Mouse (Mus musculus): ENCODE measurements around the gene Acy3. TPM values are rescaled to one million over a fixed set of nuclear protein-coding genes. Genes with fewer than 3 reads are reported as not detected.

Gene Acy3
- total RNA-seq, 2 experiments from 2014 or later: 3.3 to 4.1 TPM

GRCm38 (mm10) chr19:3983527-3984200, 2.7 kb upstream of the Acy3 start:
- intact Hi-C loops (cut with DNase I): loop anchor here (5.0 to 10.0 kb wide), 2 partner anchors 189 to 256 kb away; no protein-coding TSS in a partner anchor
- no peak for DNase-seq (ENCODE audit: extremely low spot score in 1 of 2, low spot score in 2 of 2)
- no peak for TF ChIP-seq CTCF (IDR thresholded peaks at IDR 0.05)
- Histone ChIP-seq H3K4me3 (no peak overlapping the region), H3K27ac (peak overlapping the region; percentile 47)

- no peak for DNase-seq (ENCODE audit: extremely low spot score in 1 of 2, low spot score in 2 of 2)
- TF ChIP-seq CTCF (IDR thresholded peaks at IDR 0.05): no peak
- no peak overlapping the region for H3K27ac ChIP-seq
- intact Hi-C loops (cut with DNase I): loop anchor here (10.0 kb wide), 1 partner anchor 190 kb away; no protein-coding TSS in a partner anchor
- no peak overlapping the region for H3K4me3 ChIP-seq
Observed at GRCm38 (mm10) chr19:3985261-3985681, 1.1 kb upstream of the Acy3 start.

GRCm38 (mm10) chr19:3988066-3988465, 1.7 kb downstream of the Acy3 start:
- H3K4me3 ChIP-seq: no peak overlapping the region
- no peak for DNase-seq (ENCODE audit: extremely low spot score in 1 of 2, low spot score in 2 of 2)
- intact Hi-C loops (cut with DNase I): loop anchor here (10.0 kb wide), 1 partner anchor 193 kb away; no protein-coding TSS in a partner anchor
- no peak overlapping the region for H3K27ac ChIP-seq
- no peak for TF ChIP-seq CTCF (IDR thresholded peaks at IDR 0.05)

- Histone ChIP-seq H3K4me3 (no peak overlapping the region), H3K27ac (no peak overlapping the region)
- no peak; the same call in 1 of the 2 replicates for TF ChIP-seq CTCF (IDR thresholded peaks at IDR 0.05)
- intact Hi-C loops (cut with DNase I): loop anchor here (10.0 kb wide), 1 partner anchor 194 kb away; no protein-coding TSS in a partner anchor
- DNase-seq (ENCODE audit: extremely low spot score in 1 of 2, low spot score in 2 of 2): no peak
Observed at GRCm38 (mm10) chr19:3988750-3989149, 2.4 kb downstream of the Acy3 start.

GRCm38 (mm10) chr19:3990804-3991203, 4.4 kb downstream of the Acy3 start:
- no peak overlapping the region for H3K4me3 ChIP-seq
- H3K27ac ChIP-seq: no peak overlapping the region
- no peak for DNase-seq (ENCODE audit: extremely low spot score in 1 of 2, low spot score in 2 of 2)
- intact Hi-C loops (cut with DNase I): no loop called here
- no peak for TF ChIP-seq CTCF (IDR thresholded peaks at IDR 0.05)

- no peak for TF ChIP-seq CTCF (IDR thresholded peaks at IDR 0.05)
- no peak overlapping the region for H3K4me3 ChIP-seq
- DNase-seq (ENCODE audit: extremely low spot score in 1 of 2, low spot score in 2 of 2): no peak
- H3K27ac ChIP-seq: no peak overlapping the region
- intact Hi-C loops (cut with DNase I): no loop called here
Observed at GRCm38 (mm10) chr19:3991562-3991961, 5.2 kb downstream of the Acy3 start.

GRCm38 (mm10) chr19:3991966-3992365, 5.6 kb downstream of the Acy3 start:
- Histone ChIP-seq H3K27ac (no peak overlapping the region), H3K4me3 (no peak overlapping the region)
- intact Hi-C loops (cut with DNase I): no loop called here
- TF ChIP-seq CTCF (IDR thresholded peaks at IDR 0.05): no peak
- no peak for DNase-seq (ENCODE audit: extremely low spot score in 1 of 2, low spot score in 2 of 2)

GRCm38 (mm10) chr19:3992416-3992815, 6.0 kb downstream of the Acy3 start, which contains the start of gene Tbx10:
Tbx10 (plus strand) TSS chr19:3992752.
- no peak for DNase-seq (ENCODE audit: extremely low spot score in 1 of 2, low spot score in 2 of 2)
- intact Hi-C loops (cut with DNase I): no loop called here
- no peak within 1 kb of the TSS for H3K4me3 ChIP-seq
- no peak within 1 kb of the TSS for H3K27ac ChIP-seq
- no peak for TF ChIP-seq CTCF (IDR thresholded peaks at IDR 0.05)

GRCm38 (mm10) chr19:3994932-3995331, 8.6 kb downstream of the Acy3 start:
- no peak overlapping the region for H3K4me3 ChIP-seq
- intact Hi-C loops (cut with DNase I): no loop called here

GRCm38 (mm10) chr19:3995505-3995904, 9.1 kb downstream of the Acy3 start:
- TF ChIP-seq CTCF (IDR thresholded peaks at IDR 0.05): no peak
- Histone ChIP-seq H3K4me3 (no peak overlapping the region), H3K27ac (no peak overlapping the region)
- intact Hi-C loops (cut with DNase I): no loop called here
- DNase-seq (ENCODE audit: extremely low spot score in 1 of 2, low spot score in 2 of 2): no peak

More at GRCm38 (mm10) chr19:3994932-3995331, 8.6 kb downstream of the Acy3 start:
- no peak overlapping the region for H3K27ac ChIP-seq
- TF ChIP-seq CTCF (IDR thresholded peaks at IDR 0.05): no peak
- no peak for DNase-seq (ENCODE audit: extremely low spot score in 1 of 2, low spot score in 2 of 2)

GRCm38 (mm10) chr19:3996106-3996505, 9.7 kb downstream of the Acy3 start:
- Histone ChIP-seq H3K4me3 (no peak overlapping the region), H3K27ac (no peak overlapping the region)
- no peak for TF ChIP-seq CTCF (IDR thresholded peaks at IDR 0.05)
- intact Hi-C loops (cut with DNase I): no loop called here
- no peak for DNase-seq (ENCODE audit: extremely low spot score in 1 of 2, low spot score in 2 of 2)

GRCm38 (mm10) chr19:3996747-3997146, 10.4 kb downstream of the Acy3 start:
- intact Hi-C loops (cut with DNase I): no loop called here
- DNase-seq (ENCODE audit: extremely low spot score in 1 of 2, low spot score in 2 of 2): no peak
- TF ChIP-seq CTCF (IDR thresholded peaks at IDR 0.05): no peak
- H3K4me3 ChIP-seq: no peak overlapping the region
- H3K27ac ChIP-seq: no peak overlapping the region

- no peak overlapping the region for H3K4me3 ChIP-seq
- DNase-seq (ENCODE audit: extremely low spot score in 1 of 2, low spot score in 2 of 2): no peak
- intact Hi-C loops (cut with DNase I): no loop called here
- H3K27ac ChIP-seq: no peak overlapping the region
- TF ChIP-seq CTCF (IDR thresholded peaks at IDR 0.05): no peak
Observed at GRCm38 (mm10) chr19:3997231-3997630, 10.9 kb downstream of the Acy3 start.
